Mouse (Mus musculus) myocyte (in vitro differentiated cells): ENCODE measurements at regions not wholly inside any gene's neighbourhood (a gene's known extent, or its start where the extent isn't known, plus 50 kb on each side); places are given as distances from the start of the nearest gene placed in this dataset.

Experiments
- CEBPB ChIP-seq: IDR thresholded peaks from 2 replicates; pipeline ENCODE4 v1.6.1; 2011; ENCODE audit warnings: mild to moderate bottlenecking, moderate library complexity; ENCODE audit not compliant: poor library complexity, insufficient read depth, severe bottlenecking
- E2F4 ChIP-seq: IDR thresholded peaks from one replicate; pipeline ENCODE4 v1.6.1; 2011; ENCODE audit warnings: mild to moderate bottlenecking, control low read depth, moderate library complexity; ENCODE audit not compliant: insufficient read depth
- MAX ChIP-seq: IDR thresholded peaks from one replicate; pipeline ENCODE4 v1.6.1; 2011; ENCODE audit warnings: low read depth, mild to moderate bottlenecking, control low read depth
- MYOG ChIP-seq, 3 experiments: IDR thresholded peaks; one replicate each; pipeline ENCODE4 v1.6.1; 2011; ENCODE audit warnings: control low read depth in 2 of 3, low read depth in 2 of 3, mild to moderate bottlenecking in 2 of 3; ENCODE audit not compliant: insufficient read length in 2 of 3, control insufficient read depth in 1 of 3, insufficient read depth in 1 of 3
- POLR2A ChIP-seq: IDR thresholded peaks from one replicate; pipeline ENCODE4 v1.6.1; 2011; ENCODE audit warnings: low read depth, mild to moderate bottlenecking, control low read depth, moderate library complexity; ENCODE audit not compliant: insufficient read length
- TCF3 ChIP-seq: IDR thresholded peaks from one replicate; pipeline ENCODE4 v1.6.1; 2011; ENCODE audit warnings: low read depth, control low read depth; ENCODE audit not compliant: insufficient read length
- USF1 ChIP-seq: IDR thresholded peaks from one replicate; pipeline ENCODE4 v1.6.1; 2011; ENCODE audit warnings: low read depth, mild to moderate bottlenecking, control low read depth, moderate library complexity

- TF ChIP-seq POLR2A (no peak), MAX (no peak), MYOG (IDR thresholded peaks at IDR 0.05; ENCODE audit: control insufficient read depth in 1 of 3, insufficient read depth in 1 of 3, insufficient read length in 2 of 3, low read depth in 2 of 3) (no peak), CEBPB (no peak), TCF3 (no peak), USF1 (no peak), E2F4 (no peak)
These were observed 547.6 kb downstream of the Flrt2 start for GRCm38 (mm10) chr12:96239642-96240041.
